Mouse (Mus musculus): ENCODE results near the gene Depdc1b.

Gene Depdc1b

DNA sequence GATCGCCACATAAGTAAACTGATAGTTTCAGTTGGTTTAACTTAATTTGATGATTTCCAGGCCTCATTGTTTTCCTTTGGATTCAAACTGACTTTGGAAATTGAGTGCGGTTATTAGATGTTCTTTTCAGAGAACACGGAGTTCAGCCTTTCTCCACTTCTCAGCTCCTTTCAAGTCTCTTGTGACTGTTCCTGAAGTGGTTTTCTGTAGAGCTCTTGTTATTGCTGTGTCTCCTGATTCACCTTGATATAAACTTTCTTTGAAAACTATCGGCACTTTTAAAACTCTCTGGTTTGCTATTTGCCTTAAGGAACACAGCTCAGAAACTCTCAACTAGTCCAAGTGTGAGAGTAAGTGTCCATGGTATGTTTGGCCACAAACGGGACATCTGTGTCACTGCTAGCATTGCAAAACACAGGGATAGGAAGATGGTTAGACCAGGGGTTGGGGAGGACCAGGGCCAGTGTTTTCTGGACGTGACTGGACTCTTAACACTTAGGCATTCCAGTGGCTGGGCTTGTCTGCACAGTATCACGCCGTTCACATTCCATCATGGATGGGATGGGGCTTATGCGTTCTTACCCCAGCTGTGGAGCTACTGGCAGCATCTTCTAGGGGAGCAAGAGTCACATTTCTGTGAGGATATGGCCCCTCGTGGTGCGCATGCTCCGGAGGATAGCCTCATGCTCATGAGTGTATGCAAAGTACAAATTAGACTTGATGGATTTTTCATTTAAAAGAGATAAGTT, 38.8 kb downstream of the Depdc1b start:
- DNase-seq = no peak

- no peak for DNase-seq
Observed at GRCm38 (mm10) chr13:108357362-108357761, 41.2 kb downstream of the Depdc1b start.

GRCm38 (mm10) chr13:108358228-108358627, 42.1 kb downstream of the Depdc1b start:
- no peak for DNase-seq

GRCm38 (mm10) chr13:108367496-108367895, 51.4 kb downstream of the Depdc1b start:
- no peak for DNase-seq

- no peak for DNase-seq
Observed at GRCm38 (mm10) chr13:108370241-108370941, 54.3 kb downstream of the Depdc1b start.

DNA sequence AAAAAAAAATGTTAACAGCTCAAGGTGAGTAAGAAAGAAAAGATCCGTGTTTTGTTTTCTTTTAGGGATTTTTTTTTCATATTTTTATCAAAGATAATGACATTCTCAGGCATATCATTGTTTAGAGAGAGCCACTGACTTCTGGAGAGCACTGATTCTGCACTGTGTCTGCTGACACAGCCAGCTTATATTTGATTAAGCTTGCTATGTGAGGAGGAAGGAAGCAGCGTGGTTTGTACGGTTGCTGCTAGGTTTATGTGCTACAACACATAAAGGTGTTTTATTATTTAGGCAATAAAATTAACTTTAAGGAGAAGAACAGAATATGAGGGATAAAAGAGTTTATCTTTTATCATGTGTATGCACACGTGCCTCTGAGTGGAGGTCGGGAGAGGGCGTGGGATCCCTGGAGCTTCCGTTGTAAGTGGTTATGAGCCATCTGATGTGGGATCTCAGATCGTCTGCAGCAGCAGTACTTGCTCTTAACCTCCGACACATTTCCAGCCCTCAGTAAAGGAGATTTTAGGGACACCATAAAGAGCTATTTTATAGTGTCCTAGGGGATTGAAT, 55.3 kb downstream of the Depdc1b start:
- no peak for DNase-seq

- DNase-seq = no peak
Observed at GRCm38 (mm10) chr13:108373231-108373630, 57.1 kb downstream of the Depdc1b start.

DNA sequence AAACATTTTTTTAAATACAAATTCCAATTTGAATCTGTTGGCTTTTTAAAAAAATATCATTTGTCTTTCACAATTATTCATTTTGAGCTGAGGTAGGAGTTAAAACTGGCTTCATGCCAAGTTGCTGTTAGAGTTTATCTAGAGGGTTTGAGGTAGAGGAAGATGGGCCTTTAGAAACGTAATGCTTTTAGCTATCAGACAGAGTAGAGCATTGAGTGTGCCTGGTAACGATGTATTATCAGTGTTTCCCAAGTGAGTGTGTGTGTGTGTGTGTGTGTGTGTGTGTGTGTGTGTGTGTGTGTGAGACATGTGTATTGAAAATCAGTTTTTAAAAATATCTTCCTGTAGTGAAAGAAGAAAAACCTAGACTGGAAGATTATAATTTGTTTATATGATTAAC, 60.5 kb downstream of the Depdc1b start:
- DNase-seq = no peak

GRCm38 (mm10) chr13:108381161-108381560, 65.0 kb downstream of the Depdc1b start:
- DNase-seq = no peak

GRCm38 (mm10) chr13:108383051-108383450, 66.9 kb downstream of the Depdc1b start:
- DNase-seq = no peak

- no peak for DNase-seq
Observed at GRCm38 (mm10) chr13:108386058-108386457, 69.9 kb downstream of the Depdc1b start.

- no peak for DNase-seq
Observed at GRCm38 (mm10) chr13:108390565-108390964, 74.4 kb downstream of the Depdc1b start.

- no peak for DNase-seq
Observed at GRCm38 (mm10) chr13:108403197-108403596, 87.1 kb downstream of the Depdc1b start.

DNA sequence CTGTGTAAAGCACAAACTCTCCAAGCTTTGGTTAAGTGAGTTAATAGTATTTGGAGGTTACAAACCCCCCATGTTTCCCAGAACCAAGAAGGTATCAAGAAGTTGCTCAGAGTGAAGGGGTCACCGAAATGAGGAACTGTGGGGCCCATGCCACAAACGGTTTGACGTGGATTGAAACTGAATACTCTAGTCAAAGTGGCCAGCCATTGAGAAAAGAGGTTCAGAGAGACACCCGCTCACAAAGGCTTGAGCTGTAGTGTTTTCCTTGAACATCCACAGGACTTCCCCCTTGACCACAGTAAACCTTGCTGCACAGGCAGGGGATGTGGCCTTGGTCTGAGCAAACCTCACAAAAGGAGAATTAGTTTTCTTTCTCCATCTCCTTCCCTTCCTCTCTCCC, 88.2 kb downstream of the Depdc1b start:
- no peak for DNase-seq

- no peak for DNase-seq
Observed at GRCm38 (mm10) chr13:108415464-108415863, 99.3 kb downstream of the Depdc1b start.

- DNase-seq = no peak
Observed at GRCm38 (mm10) chr13:108418741-108419507, 102.8 kb downstream of the Depdc1b start.

DNA sequence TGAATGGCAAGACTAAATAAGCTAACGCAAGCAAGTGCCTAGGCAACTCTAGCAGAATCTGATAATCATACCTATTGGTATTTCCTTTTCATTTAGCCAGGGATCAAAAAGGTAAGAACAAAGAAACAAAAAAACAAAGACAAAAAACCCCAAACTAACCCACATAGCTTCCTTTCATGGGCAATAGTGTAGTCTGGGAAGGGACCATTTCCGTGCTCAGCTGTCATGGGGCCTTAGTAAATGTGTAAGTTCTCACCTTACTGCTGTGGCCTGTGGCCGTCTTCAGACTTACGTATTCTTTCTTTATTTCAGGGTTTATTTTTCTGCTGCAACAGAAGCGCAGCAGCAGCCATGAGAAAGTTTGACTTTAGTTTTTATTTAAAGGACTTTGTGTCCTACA, 110.2 kb downstream of the Depdc1b start:
- DNase-seq = no peak

- no peak for DNase-seq
Observed at GRCm38 (mm10) chr13:108428809-108429208, 112.7 kb downstream of the Depdc1b start.

- DNase-seq = no peak
Observed at GRCm38 (mm10) chr13:108429623-108430022, 113.5 kb downstream of the Depdc1b start.

DNA sequence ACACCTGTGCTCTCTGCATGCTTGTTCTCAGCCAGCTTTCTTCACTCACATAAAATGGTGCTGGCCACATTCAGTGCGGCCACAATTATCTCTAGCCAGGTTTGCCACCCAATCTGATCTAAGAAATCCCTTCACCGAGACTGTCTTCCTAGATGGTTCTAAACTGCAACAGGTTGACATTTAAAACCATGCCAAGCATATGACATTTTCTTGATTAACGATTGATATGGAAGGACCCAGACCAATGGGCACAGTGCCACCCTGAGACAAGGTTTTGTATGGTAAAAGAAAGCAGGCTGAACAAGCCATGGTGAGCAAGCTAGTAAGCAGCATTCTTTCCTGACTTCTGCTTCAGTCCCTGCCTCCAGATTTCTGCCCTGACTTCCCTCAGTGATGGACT, 115.6 kb downstream of the Depdc1b start:
- DNase-seq = no peak

DNA sequence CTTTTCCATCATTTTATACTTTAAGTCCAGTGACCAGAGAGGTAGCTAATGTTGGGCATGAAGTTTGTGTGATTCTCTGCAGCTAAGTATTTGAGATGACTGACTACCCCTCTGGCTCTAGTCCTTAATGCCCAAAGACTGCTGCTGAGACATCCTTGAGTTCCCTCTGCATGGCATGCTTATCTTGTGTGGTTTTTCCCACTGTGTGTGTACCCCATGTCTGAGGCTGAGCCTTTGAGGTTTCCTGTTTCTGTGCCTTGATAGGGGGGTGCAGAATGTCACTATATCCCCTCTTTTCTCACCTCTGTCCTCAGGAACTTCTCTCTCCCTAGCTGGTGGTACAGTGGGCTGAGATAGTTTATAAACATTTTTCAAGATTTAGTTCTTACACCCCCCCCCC, 119.6 kb downstream of the Depdc1b start:
- no peak for DNase-seq

GRCm38 (mm10) chr13:108437424-108437823, 121.3 kb downstream of the Depdc1b start:
- no peak for DNase-seq

GRCm38 (mm10) chr13:108439012-108439411, 122.9 kb downstream of the Depdc1b start:
- DNase-seq = no peak

Measured in thymus, adult 18-20 months (tissue).